Mouse (Mus musculus) embryonic facial prominence, embryonic 11.5 days (tissue): ENCODE results near the gene Olfr972. TPM values are rescaled to one million over a fixed set of nuclear protein-coding genes. Genes with fewer than 3 reads are reported as not detected.

Experiments
- polyA plus RNA-seq: library from polyadenylated mRNA; unstranded; fragments of >200 nt; fragmentation: Nextera tagmentation; extraction: Ambion mirVana; gene quantifications from 2 replicates; pipeline ENCODE4 v1.2.1, GENCODE M21; 2014

Gene Olfr972
- polyA plus RNA-seq, 1 experiment from 2014 or later, result not detected

Other genes starting within 250 kb of the Olfr972 start
- not detected in 2 replicates for gene Olfr960, start 245.0 kb upstream of the Olfr972 start, polyA plus RNA-seq
- gene Olfr961, start 221.3 kb upstream of the Olfr972 start, polyA plus RNA-seq, result not detected in 2 replicates
- gene Olfr963, start 199.2 kb upstream of the Olfr972 start, polyA plus RNA-seq, result not detected in 2 replicates
- gene Olfr149, start 159.3 kb upstream of the Olfr972 start, polyA plus RNA-seq, result not detected in 2 replicates
- not detected in 2 replicates for gene Olfr965, start 155.1 kb upstream of the Olfr972 start, polyA plus RNA-seq
- not detected in 2 replicates for gene Olfr150, start 135.4 kb upstream of the Olfr972 start, polyA plus RNA-seq
- not detected in 2 replicates for gene Olfr967, start 120.2 kb upstream of the Olfr972 start, polyA plus RNA-seq
- gene Olfr968, start 83.2 kb upstream of the Olfr972 start, polyA plus RNA-seq, result not detected in 2 replicates
- not detected in 2 replicates for gene Olfr969, start 75.5 kb upstream of the Olfr972 start, polyA plus RNA-seq
- not detected in 2 replicates for gene Olfr970, start 57.6 kb upstream of the Olfr972 start, polyA plus RNA-seq
- not detected in 2 replicates for gene Olfr971, start 29.5 kb upstream of the Olfr972 start, polyA plus RNA-seq
- not detected in 2 replicates for gene Olfr229, start 40.9 kb downstream of the Olfr972 start, polyA plus RNA-seq
- not detected in 2 replicates for gene Olfr974, start 71.1 kb downstream of the Olfr972 start, polyA plus RNA-seq
- gene Olfr975, start 85.6 kb downstream of the Olfr972 start, polyA plus RNA-seq, result not detected in 2 replicates
- gene Olfr976, start 94.7 kb downstream of the Olfr972 start, polyA plus RNA-seq, result not detected in 2 replicates
- not detected in 2 replicates for gene Olfr978, start 125.7 kb downstream of the Olfr972 start, polyA plus RNA-seq
- not detected in 2 replicates for gene Olfr979, start 137.0 kb downstream of the Olfr972 start, polyA plus RNA-seq
- gene Olfr980, start 143.2 kb downstream of the Olfr972 start, polyA plus RNA-seq, result not detected in 2 replicates
- gene Olfr981, start 155.0 kb downstream of the Olfr972 start, polyA plus RNA-seq, result not detected in 2 replicates
- not detected in 2 replicates for gene Olfr982, start 207.4 kb downstream of the Olfr972 start, polyA plus RNA-seq
- gene Olfr983, start 227.2 kb downstream of the Olfr972 start, polyA plus RNA-seq, result not detected in 2 replicates
- not detected in 2 replicates for gene Olfr984, start 247.8 kb downstream of the Olfr972 start, polyA plus RNA-seq